Mouse (Mus musculus): ENCODE results near the gene Slx1b.

Slx1b gene

DNA sequence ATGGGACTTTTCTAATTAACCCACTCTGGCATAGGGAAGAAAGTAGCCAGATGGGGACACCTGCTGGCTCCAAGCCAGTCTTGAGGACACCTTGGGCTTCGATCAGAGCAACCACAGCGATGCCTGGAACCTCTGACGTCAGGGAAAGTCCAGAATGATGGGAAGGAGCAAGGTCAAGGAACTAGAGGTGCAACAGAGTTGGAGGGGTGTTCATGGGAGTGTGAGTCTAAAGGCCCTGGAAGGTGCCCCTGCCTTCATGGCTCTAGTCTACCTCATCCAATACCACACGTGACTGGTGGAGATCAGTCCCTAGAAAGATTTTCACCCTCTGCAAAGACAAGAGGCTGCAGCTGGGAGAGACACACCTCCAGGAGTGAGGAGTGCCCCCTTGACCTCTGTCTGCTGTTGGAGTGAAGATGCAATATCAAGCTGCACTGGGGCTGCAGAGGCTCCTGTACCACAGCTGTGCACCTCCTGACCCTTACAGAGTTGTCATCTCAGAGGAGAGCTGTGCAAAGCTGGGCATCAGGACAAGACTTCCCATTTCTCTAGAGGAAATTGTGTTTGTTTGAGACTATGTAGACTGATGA lies 18.9 kb downstream of the Slx1b start:
- DNase-seq (ENCODE audit: low read depth) = no peak

DNA sequence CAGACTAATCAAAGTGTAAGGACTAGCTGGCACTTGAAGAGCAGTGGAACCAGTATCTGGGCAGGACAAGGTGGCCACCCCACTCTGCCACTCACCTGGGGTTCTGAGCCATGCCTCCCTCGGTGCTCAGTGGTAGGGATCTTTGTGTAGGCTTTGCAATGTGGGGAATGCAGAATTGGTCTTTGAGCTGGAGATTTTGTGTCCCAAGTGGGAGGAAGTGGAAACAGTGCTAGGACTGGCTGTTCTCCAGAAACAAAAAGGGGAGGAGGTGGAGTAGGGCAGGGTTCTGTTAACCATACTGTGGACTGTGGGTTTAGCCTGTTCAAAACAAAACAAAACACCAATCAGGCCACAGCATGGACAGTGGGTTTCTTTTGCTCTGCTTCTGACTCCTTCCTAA lies 19.4 kb downstream of the Slx1b start, which contains the start of gene Sult1a1:
TSS of gene Sult1a1 (minus strand) at position 226 of the 400 bp plus-strand sequence.
- no peak for DNase-seq (ENCODE audit: low read depth)

DNA sequence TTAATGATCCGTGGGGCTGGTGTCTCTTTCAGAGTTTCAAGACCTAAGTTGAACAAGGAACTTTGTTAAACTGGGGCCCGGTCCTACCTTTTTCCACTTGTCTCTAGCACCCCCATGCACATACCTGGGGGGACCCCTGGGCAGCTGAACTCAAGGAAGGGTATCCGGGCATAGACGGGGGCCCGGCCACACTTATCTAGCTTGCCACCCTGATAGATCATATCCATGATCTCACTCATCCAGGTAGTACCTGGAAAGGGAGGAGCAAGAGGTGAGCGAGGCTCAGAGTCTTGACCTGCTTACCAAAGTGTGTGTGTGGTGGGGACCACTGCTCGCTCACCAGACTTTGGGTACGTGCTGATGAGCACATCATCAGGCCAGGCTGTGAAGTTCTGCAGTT lies 20.5 kb downstream of the Slx1b start:
- DNase-seq (ENCODE audit: low read depth) = no peak

DNA sequence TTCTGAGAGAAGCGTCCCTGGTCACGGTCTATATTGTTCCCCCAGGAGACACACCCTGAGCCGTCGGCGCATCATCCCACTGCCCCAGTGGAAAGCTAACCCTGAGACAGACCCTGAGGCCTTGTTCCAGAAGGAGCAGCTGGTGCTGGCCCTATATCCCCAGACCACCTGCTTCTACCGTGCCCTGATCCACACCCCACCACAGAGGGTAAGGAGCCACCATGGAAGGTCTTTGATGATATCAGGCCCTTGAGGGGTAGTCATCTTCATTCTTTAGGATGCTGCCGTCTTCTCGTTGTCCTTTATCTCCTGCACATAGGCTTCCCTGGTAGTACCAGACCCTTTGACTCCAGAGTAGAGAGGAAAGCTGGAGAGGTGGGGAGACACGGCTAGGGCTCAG lies 23.5 kb downstream of the Slx1b start:
- DNase-seq (ENCODE audit: low read depth) = no peak

DNA sequence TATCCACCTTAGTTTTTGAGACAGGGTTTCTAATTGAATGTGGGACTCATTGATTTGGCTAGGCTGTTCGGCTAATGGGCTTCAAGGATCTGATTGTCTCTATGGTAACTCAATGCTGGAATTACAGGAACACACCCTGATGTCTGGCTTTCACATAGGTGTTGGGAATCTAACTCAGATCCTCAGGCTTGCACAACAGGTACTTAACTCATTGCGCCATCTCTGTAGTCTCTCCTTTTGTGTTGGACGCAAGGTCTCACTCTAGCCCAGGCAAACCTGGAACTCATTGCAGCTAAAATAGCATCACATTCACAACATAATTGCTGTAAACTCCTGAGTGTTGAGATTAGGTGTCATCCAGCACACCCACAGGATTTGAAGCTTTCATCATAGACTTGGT lies 25.4 kb downstream of the Slx1b start:
- no peak for DNase-seq (ENCODE audit: low read depth)

DNA sequence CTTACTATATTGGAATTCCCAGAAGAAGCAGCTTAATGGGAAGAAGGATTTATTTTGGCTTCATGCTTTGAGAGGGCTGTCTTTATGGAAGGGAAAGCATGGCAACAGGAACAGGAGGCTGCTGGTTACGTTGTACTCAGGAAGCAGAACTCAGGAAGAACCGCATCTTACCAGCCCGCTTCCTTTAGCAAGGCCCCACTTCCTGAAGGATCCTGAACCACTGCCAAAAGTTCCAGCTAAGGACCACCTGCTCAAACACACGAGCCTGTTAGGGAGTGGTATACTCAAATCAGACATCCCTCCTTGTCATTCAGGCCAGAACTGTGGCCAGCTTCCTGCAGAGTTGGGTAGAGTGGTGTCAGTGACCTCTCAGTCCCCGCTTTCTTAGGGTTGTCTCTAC lies 27.1 kb downstream of the Slx1b start:
- no peak for DNase-seq (ENCODE audit: low read depth)

DNA sequence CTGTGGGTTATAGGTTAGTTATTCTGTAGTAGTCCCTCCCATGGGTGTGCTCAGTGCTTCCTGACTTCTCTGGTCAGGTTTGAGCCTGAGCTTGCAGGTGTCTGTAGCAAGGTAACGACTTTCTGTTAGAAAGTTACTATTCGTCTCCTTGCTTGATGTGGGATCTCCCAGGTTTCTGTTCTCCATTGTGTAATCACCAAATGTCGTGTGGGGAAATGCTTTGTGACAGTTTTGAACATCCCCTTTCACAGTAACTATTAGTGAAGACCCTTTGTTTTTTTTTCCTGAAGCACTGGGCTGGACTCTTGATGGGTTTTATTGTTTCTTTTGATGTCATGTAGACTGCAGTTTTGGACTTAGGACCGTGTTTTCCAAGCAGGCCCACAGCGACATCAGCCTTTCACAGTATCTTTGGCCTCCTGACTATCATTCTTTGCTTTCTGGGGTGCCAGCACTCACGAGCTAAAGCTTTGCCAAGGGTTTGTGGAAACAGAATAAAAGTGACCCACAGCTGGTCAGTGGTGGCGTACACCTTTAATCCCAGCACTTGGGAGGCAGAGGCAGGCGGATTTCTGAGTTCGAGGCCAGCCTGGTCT lies 28.0 kb downstream of the Slx1b start:
- no peak for DNase-seq (ENCODE audit: low read depth)

DNA sequence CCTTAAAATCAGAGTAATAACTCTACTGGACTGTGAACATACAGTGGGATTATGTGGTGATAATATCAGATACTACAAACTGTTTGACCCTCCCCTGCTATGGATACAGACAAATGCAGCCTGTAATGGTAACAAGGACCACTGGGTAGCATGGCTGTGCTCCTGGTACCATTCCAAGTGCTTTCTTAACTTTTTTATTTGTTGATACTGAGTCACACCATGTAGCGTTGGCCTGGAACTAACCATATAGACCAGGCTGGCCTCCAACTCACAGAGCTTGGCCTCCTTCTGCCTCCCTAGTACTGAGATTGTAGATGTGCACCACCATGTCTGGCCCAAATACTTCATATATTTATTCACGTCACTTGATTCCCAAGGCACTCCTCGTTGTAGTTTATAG lies 30.3 kb downstream of the Slx1b start:
- DNase-seq (ENCODE audit: low read depth) = no peak

DNA sequence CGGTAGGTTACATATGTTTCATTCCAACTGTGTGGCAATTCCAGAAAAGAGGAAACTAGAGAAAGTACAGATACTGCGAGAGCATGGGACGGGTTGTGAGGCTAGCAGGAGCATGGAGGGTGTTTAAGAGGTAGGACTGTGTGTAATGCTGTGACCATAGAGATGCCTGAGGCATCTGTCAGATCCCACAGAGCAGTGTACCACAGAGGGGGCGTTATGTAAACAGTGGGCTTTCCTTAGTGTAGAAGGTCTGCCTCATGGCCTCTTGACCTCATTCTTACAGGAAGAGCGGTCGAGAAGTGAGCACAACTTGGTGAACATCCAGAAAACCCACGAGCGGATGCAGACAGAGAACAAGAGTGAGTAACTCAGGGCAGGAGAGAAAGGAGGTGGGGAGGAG lies 31.9 kb downstream of the Slx1b start:
- no peak for DNase-seq (ENCODE audit: low read depth)

DNA sequence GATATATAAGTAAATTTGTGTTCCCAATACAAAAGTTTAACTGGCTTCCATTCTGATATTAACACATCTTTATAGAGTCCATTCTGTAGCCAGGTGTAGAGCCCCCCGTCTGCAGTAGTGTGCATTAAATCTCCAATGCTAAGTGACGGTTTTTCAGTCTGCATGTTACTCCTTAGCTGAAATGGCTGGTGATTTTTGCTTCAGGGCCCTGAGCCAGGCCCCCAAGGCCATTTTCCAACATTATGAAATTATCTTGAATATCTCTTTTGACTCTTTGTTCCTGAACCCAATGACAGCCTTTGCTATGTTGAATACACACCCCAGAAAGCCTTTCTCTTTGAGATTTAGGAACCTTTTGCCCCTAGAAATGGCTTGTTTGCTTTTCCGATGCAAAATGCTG lies 35.8 kb downstream of the Slx1b start:
- DNase-seq (ENCODE audit: low read depth) = no peak

DNA sequence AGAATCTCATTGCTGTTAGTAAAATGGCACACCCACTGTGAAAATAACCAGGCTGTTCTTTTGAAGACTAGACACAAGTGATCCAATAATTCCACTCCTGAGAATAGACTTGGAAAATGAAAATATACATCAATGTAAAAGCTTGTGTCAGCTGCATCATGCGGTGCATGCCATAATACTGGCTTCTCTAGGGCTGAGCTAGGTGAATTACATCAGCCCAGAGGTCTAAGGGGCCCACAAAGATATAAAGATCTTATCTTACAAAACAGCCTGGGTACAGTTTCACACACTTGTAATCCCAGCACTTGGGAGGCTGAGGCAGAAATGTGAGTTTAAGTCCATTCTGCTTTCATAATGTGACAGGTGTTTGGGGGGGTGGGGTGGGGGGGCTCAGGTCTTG lies 38.1 kb downstream of the Slx1b start:
- no peak for DNase-seq (ENCODE audit: low read depth)

DNA sequence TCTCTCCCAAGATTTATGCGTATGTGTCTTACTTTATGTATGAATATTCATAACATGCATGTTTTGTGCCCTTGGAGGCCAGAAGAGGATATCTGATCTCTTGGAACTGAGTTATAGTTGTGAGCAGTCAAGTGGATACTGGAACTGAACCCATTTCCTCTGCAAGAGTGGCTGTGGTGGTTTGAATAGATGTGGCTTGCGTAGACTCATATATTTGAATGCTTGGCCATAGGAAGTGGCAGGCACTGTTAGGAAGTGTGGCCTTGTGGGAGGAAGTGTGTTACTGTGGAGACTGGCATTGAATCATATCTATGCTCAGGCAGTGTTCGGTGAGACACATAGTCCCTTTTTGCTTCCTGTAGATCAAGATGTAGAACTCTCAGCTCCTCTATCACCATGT lies 39.9 kb downstream of the Slx1b start:
- DNase-seq (ENCODE audit: low read depth) = peak; percentile 73

DNA sequence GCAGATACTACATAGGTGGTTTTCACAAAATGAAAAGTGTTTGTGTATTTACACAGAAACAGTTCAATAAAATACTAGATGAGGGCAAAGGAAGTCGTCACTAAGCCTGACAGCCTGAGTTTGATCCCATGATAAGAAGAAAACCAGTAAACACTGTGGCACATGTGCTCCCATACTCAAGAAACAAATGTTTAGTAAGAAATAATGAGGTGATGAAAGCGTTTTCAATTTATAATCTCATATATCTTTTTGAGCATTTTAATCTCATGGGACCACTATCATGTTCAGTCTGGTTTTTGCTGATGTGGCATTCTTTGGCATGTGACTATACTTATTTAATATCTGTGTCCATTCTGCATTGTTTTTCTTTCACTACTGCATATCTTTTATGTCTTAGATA lies 41.6 kb downstream of the Slx1b start:
- no peak for DNase-seq (ENCODE audit: low read depth)

DNA sequence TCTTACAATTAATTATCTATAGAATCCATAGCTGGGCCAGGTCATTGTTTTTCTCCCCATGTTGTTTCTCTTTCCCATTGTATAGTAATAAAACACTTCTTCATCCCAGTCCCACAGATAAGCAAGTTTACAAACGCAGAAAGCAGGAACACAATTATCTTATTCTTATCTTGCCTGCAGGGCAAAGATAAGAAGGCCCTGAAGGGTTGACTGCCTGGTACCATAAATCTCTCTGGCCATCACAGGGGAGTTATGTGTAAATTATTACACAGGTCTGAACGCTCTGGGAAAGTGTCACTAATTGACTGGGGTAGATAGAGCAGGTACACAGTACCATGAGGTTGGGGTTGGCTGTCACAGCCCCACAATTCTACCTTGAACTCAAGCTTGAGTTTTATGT lies 44.7 kb downstream of the Slx1b start:
- DNase-seq (ENCODE audit: low read depth) = no peak

DNA sequence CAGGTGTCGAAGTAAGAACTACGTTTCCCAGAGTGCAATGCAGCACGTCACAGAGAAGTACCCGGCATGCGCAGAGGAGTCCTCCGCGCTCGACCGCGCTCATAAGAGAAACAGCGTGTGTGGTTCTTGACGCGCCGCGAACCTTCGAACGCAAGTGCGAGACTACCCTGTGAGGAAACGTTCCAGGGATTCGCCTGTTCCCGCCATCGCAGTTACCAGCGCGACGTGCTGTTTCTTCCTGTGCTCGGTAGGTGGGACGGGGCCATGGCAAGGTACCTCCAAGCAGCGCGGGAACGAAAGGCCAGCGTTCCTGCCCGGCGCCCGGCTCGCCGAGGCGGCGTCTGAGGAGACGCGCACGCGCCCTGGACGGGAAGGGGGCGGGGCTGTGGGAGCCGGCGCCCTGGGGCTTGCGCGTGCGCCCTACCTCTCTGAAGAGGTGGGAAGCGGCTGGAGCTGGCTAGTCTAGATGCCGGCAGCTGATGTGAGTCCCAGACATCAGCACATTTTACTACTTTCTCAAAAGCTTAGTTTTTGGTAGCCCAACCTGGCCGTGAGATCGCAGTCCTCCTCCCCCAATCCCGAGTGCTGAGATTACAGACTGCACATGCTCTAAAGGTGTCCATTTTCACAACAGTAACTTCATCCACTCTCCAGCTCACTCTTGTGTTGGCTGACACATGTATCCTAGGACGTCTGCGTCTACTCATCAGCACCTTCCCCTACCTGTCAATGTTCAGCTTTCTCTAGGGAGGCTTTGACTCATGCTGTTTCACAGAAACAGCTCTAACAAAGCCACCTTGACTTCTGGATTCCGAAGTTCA lies 46.1 kb downstream of the Slx1b start, which contains the start of gene Sgf29:
TSS of gene Sgf29 (plus strand) at position 79 of the 821 bp plus-strand sequence.
- DNase-seq (ENCODE audit: low read depth) = peak; percentile 96

DNA sequence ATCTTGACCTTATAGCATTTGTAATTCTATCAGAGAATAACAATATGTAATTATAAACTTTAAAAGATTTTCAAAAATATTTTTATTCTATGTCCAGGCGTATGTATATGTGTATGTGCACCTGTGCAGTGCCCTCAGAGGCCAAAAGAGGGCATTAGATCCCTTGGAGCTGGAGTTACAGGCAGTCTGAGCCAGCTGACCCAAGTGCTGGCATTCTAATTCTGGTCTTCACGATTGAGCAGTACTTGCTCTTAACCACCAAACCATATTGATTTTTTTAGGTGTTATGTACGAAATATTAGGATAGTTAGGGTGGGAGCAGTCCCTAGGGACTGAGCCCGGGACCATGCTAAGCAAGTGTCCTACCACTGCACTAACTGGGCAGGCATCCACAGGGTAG lies 47.1 kb downstream of the Slx1b start:
- peak; percentile 35 for DNase-seq (ENCODE audit: low read depth)

DNA sequence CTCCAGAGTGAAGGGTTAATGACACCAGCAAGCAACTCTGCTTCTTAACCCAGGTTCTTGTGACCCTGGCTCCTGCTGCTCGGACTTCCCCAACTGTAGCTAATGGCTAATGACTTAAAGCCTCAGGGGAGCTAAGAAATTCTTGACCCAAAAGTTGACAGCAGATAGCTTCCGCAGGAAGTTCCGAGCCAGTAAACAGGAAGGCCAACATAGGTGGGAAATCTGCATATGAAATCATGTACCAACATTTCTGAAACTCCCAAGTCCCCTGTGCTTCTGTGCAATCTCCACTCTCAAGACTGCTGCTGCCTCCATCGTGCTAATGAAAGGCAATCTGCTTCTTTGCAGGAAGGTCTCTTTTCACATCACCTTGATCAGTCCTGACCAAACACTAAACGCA lies 49.9 kb downstream of the Slx1b start:
- DNase-seq (ENCODE audit: low read depth) = no peak

DNA sequence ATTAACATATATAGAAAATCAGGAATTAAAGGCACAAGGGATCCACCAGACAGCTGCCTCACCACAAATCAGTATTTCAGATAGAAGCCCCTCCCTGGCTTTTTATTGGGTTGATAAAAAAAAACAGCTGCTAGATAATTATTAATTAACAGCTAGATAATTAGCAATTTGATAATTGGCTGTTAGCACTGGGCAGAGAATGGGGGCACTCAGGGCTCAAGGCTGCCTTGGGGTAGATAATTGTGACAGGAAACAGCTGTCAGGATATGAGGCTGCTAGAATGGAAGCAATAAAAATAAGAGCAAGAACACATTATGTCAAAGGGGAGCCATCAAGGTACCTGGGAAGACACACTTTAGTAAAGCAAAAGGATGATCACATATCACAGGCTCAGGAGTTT lies 50.7 kb downstream of the Slx1b start:
- DNase-seq (ENCODE audit: low read depth) = no peak

DNA sequence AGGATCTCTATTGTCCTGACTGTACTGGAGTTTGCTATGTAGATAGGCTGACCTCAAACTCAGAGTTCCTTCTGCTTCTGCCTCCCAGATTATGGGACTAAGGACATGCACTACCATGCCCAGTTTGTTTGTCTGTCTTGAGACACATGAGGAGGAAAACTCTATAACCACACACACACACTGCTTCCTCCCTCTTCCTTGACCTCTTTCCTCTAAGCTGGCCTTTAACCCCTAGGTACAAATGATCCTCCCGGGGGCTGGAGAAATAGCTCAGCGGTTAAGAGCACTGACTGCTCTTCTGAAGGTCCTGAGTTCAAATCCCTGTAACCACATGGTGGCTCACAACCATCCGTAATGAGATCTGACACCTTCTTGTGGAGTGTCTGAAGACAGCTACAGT lies 51.2 kb downstream of the Slx1b start:
- DNase-seq (ENCODE audit: low read depth) = no peak

DNA sequence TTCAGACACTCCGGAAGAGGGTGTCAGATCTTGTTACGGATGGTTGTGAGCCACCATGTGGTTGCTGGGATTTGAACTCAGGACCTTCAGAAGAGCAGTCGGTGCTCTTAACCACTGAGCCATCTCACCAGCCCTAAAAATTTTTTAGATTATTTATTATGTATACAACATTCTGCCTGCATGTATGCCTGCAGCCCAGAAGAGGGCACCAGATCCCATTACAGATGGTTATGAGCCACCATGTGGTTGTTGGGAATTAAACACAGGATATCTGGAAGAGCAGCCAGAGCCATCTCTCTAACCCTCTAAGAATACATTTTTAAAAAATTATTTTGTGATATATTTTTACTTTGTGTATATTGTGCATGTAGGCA lies 52.4 kb downstream of the Slx1b start:
- peak; percentile 67 for DNase-seq (ENCODE audit: low read depth)

DNA sequence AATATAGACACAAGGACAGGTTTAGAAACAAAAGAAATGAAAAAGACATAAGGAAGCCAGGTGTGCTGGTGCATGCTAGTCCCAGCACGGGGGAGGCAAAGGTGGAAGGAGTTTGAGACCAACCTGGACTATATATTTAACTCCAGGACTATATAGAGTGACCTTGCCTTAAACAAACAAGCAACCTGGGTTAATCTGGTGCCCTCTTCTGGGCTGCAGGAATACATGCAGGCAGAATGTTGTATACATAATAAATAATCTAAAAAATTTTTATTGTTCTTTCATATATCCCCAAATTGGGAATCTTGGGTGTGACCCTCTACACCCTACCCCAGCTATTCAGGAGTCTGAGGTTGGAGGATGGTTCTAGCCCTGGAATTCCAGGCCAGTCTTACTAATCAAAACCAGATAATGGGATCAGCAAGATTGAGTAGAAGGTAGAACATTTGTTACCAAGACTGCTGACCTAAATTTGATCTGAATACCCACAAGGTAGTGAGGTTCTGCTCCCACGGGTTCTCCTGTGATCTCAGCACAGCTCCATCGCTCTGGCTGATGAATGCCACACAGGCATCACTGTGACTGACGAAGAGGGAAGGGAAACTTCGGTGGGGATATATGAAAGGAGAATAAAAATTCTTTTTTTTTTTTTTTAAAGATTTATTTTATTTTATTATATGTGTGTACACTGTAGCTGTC lies 52.9 kb downstream of the Slx1b start:
- no peak for DNase-seq (ENCODE audit: low read depth)

Data from naive thymus-derived CD4-positive, alpha-beta T cell, adult 2 months (primary cell).